Mouse (Mus musculus) megakaryocyte, adult 5-6 weeks (primary cell): ENCODE results near the gene Vasp. TPM values are rescaled to one million over a fixed set of nuclear protein-coding genes. Genes with fewer than 3 reads are reported as not detected.

Experiments
- ATAC-seq: 2 replicates; pipeline ENCODE4 v1.8.0; 2016; ENCODE audit warnings: mild to moderate bottlenecking, inconsistent platforms; ENCODE audit not compliant: poor library complexity, severe bottlenecking
- total RNA-seq, 2 experiments: library from RNA; stranded (forward) in 1 of 2; stranded (reverse) in 1 of 2; fragments of 153-499, 151-499 nt in 1 of 2; fragments of 221-1000, 200-1000 nt in 1 of 2; gene quantifications; 2 replicates each; pipeline versions ENCODE4 v1.2.3 to v1.2.4; 2015 to 2017

Vasp gene
- total RNA-seq, 2 experiments from 2014 or later: 122 to 180 TPM

GRCm38 (mm10) chr7:19240905-19241463 is 30.6 kb downstream of the Vasp start:
- ATAC-seq: no peak

GRCm38 (mm10) chr7:19239986-19240385 is 31.6 kb downstream of the Vasp start:
- no peak for ATAC-seq

- peak; percentile 97 for ATAC-seq
Observed at GRCm38 (mm10) chr7:19239423-19239822, 32.2 kb downstream of the Vasp start.

GRCm38 (mm10) chr7:19238344-19238743 is 33.3 kb downstream of the Vasp start:
- ATAC-seq: no peak

- ATAC-seq: no peak
Observed at GRCm38 (mm10) chr7:19236411-19236810, 35.2 kb downstream of the Vasp start.

GRCm38 (mm10) chr7:19235092-19235671 is 36.4 kb downstream of the Vasp start:
- peak; percentile 16 for ATAC-seq

- ATAC-seq: no peak
Observed at GRCm38 (mm10) chr7:19234652-19235051, 37.0 kb downstream of the Vasp start.

GRCm38 (mm10) chr7:19231849-19232248 is 39.8 kb downstream of the Vasp start:
- ATAC-seq: no peak

GRCm38 (mm10) chr7:19230899-19231298 is 40.7 kb downstream of the Vasp start:
- no peak for ATAC-seq

GRCm38 (mm10) chr7:19230041-19230580 is 41.5 kb downstream of the Vasp start:
- ATAC-seq: no peak

- no peak for ATAC-seq
Observed at GRCm38 (mm10) chr7:19229404-19229803, 42.2 kb downstream of the Vasp start.

- no peak for ATAC-seq
Observed at GRCm38 (mm10) chr7:19228793-19229148, 42.8 kb downstream of the Vasp start.

- ATAC-seq: peak; percentile 77
Observed at GRCm38 (mm10) chr7:19227883-19228792, 43.5 kb downstream of the Vasp start, which contains the start of gene Opa3. Gene Opa3, plus strand, starts transcription at chr7:19228334.

- no peak for ATAC-seq
Observed at GRCm38 (mm10) chr7:19226817-19227797, 44.5 kb downstream of the Vasp start.

GRCm38 (mm10) chr7:19224933-19225332 is 46.7 kb downstream of the Vasp start:
- ATAC-seq: no peak

GRCm38 (mm10) chr7:19222875-19223274 is 48.7 kb downstream of the Vasp start:
- ATAC-seq: no peak

- ATAC-seq: no peak
Observed at GRCm38 (mm10) chr7:19222189-19222588, 49.4 kb downstream of the Vasp start.

- ATAC-seq: no peak
Observed at GRCm38 (mm10) chr7:19220061-19220460, 51.6 kb downstream of the Vasp start.

- ATAC-seq: no peak
Observed at GRCm38 (mm10) chr7:19217944-19218343, 53.7 kb downstream of the Vasp start.

- peak; percentile 58; the same call in 1 of the 2 replicates for ATAC-seq
Observed at GRCm38 (mm10) chr7:19217492-19217891, 54.1 kb downstream of the Vasp start.
